Mouse (Mus musculus) thymus, postnatal 0 days (tissue): ENCODE results near the gene Cybc1. TPM values are rescaled to one million over a fixed set of nuclear protein-coding genes. Genes with fewer than 3 reads are reported as not detected.

Source experiments
- DNase-seq: peaks from one replicate; pipeline ENCODE4 v3.0.0-alpha.2; 2015; ENCODE audit warnings: low spot score
- polyA plus RNA-seq: library from polyadenylated mRNA; unstranded; fragments of >200 nt; fragmentation: Nextera tagmentation; extraction: Ambion mirVana; gene quantifications from 2 replicates; pipeline ENCODE4 v1.2.1, GENCODE M21; 2015

Cybc1 gene
- polyA plus RNA-seq = 66.9 and 68.0 TPM in 2 replicates

DNA sequence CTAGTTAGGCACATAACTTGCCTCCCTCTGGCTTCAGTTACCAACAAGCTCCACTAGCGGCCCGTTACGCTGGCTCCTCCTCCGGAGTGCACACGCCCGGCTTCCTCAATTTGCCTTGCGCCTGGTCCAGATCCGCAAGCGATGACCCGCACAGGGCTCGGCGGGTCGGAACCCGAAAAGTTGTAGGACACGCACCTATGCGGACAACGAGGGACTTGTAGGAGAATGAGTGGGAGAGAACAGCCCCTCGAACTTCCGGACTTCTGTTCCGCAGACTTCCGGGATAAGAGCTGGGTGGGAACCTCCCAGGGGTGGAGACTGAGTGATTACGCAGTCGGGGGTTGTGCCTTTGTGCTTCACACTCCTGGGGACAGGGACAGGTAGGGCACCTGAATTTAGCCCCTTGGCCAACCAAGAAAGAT, at the start of gene Cybc1:
Cybc1 (minus strand) TSS at position 305 of the 422 bp plus-strand sequence.
- DNase-seq = peak; percentile 89

DNA sequence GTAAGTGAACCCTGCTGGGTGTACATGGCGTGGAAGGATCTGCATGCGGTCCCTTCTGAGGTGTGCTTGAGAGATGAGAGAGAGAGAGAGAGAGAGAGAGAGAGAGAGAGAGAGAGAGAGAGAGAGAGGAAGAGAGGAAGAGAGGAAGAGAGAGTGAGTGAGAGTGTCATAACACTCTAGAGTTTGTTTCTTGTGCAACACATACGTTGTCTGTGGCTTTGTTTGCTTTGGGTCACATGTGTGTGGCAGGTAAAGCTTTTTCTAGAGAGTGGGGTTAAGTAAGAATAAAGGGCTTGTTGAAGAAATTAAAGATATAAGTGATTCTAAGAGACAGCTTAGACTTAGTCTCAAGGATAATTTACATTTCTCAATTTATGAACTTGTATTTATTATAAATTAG, 48.9 kb upstream of the Cybc1 start:
- no peak for DNase-seq

DNA sequence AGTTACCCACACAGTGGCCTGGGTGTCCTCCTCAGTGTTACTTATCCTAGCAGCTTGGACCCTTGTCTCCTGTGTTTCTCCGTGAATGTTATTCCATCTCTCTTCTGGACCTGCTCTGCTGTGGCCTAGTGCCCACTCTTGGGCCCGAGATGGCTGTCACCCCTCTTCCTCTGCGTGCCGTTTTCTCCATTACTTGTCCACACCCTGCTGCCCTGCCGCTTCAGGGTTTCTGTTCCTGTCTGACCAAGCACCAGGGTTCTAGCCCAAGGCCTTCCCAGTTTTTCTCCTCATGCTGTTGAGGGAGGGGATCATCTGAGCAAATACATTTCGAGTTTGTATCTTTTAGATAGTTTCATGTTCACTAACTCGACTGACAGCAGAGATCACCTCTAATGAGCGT, 48.4 kb upstream of the Cybc1 start:
- no peak for DNase-seq

DNA sequence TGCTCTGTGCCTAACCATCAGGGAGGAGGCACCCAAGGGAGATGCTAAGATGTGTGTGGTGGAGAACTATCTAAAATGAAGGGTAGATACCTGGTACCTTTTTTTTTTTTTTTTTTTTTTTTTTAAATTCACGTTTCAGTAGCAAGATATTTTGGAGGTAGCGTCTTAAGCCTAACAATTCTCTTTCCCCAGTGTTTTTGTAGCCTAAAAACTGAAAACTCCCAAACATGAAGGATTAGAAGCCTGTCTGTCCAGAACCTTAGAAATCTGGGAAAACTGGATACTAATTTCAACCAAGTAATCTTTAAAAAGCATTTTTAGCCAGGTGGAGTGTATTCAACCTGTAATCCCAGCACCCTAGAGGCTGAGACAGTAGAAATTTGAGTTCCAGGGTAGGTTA, 32.0 kb upstream of the Cybc1 start:
- no peak for DNase-seq

DNA sequence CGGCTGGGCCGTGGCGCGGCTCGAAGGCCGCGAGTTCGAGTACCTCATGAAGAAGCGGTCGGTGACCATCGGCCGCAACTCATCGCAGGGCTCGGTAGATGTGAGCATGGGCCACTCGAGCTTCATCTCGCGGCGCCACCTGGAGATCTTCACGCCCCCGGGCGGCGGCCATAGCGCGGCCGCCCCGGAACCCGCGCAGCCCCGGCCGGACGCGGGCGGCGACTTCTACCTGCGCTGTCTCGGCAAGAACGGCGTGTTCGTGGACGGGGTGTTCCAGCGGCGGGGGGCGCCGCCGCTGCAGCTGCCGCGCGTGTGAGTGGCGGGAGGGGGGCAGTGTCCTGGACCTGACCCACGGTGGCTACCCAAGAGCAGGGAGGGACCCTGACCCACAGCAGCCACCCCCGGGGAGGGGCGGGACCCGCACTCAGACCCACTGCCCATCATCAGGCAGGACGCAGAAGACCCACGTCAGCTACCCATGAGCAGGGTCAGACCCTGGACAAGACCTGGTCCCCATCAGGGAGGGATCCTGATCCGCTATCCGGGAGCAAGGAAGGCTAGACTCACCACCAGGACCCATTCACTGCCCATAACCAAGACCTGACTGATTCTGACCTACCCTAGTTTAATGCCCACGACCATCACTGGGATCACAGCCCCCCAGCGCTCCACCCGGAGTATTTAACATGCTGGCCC, 31.2 kb upstream of the Cybc1 start:
- DNase-seq = peak; percentile 43

DNA sequence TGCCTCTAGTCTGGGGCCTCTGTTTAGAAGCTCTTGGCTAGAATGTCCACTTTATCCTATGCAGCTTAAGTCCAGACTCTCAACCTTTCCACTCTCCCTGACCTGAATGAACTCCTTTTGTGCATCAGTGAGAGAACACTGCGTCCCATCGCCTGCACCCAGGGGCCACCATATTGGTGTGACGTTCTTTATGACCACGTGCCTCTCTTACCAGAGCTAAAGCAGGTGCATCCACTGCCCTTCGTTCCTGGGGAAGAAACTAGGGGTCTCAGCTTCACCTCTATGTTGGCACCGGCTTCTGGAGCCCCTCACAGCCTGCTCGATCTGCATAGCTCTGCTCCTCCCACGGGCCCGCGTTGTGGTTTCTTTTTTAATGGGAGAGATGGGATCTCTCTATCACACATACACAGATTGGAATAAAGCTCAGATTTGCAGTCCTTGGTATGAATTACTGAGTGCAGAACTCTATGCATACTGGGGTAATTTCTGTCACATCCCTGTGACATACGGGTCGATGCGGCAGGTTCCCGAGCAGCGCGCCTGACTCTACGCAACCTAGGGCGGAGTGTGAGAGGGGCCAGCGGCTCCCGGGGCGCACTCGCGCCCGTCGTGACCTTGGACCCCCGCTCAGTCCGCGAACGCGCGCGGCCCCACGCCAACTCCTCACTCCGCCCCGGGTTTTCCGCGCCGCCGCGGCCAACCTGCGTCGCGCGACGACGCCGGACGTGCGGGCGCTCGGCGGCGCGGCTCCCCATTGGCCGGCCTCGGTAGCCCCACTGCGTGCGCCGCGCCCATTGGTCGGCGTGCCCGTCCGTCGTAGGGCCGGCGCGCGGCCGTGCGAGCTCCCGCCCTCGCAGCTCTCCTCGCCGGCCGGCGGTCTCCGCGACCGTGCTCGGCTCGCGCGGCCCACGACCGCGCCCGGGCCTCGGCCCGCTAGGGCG, 30.3 kb upstream of the Cybc1 start, which contains the start of gene Foxk2:
Foxk2 (plus strand) TSS at position 831 of the 941 bp plus-strand sequence.
- peak; percentile 94 for DNase-seq

DNA sequence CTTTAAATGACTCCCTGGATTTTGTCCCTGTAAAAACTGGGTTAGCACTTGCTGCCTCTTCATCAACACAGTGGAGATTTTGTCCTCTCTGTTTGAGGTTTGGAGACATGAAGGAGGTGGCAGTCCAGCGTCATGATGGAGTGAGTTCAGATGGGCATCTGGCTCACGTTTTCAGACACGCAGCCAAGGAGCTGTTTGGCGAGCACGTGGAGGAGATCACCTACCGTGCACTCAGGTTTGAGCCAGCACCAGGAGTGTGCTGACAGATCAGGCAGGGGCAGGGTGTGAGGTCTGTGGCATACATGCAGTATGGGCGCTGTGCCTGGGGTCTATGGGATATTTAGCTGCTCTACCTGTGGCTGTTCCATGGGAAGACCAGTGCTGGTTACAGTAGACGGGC, 21.1 kb upstream of the Cybc1 start:
- DNase-seq = no peak

DNA sequence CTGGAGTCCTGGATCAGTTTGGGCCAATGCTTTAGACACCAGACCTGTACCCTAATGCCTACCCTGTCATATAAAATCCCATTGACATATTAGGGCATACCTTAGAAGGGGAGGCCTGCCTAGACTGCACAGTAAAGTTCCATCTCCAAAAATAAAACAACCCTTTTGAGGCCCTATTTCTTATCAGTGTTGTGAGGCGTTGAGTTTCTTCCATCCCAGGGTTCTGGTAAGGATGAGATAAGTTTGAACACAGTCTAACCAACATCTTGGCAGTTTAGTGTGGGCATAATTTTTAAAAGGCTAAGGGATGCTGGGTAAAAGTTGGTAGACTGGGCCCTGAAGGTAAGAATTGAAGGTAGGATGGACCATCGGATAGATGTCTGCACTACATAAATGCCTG, 10.5 kb upstream of the Cybc1 start:
- DNase-seq = no peak

DNA sequence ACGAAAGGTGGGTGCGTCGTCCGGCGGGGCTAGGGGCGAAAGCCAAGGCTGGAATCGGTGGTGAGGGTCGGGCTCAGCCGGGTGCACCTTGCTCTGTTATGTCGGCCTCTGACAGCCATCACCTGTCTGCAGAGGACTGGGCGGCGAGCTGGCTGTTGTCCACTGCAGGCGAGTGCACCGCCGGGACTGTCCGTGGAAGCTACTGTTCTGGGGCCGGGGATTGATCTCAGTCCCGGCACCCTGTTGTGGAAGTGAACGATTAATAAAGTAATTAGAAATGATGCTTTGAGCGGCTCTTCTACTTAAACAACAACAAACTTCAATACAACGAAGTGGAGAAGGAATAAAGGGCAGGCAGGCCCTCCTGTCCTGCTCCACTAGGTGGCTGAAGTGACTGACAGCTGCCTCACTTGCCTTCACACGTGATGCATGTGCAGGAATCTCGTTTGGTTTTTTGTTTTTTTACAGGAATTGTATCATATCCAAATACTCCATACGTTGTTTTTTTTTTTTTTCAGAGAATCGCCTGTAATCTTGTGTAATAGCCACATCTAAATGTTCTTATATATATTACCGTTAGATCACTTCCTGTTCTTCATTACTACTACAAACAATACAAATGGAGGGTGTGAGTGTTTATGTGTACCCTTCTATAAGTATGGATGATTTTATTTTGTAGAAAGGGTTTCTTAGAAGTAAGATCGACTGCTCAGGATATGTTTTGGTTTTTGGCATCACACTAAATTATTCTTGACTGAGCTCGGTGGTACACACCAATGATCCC, 8.4 kb upstream of the Cybc1 start:
- peak; percentile 65 for DNase-seq

DNA sequence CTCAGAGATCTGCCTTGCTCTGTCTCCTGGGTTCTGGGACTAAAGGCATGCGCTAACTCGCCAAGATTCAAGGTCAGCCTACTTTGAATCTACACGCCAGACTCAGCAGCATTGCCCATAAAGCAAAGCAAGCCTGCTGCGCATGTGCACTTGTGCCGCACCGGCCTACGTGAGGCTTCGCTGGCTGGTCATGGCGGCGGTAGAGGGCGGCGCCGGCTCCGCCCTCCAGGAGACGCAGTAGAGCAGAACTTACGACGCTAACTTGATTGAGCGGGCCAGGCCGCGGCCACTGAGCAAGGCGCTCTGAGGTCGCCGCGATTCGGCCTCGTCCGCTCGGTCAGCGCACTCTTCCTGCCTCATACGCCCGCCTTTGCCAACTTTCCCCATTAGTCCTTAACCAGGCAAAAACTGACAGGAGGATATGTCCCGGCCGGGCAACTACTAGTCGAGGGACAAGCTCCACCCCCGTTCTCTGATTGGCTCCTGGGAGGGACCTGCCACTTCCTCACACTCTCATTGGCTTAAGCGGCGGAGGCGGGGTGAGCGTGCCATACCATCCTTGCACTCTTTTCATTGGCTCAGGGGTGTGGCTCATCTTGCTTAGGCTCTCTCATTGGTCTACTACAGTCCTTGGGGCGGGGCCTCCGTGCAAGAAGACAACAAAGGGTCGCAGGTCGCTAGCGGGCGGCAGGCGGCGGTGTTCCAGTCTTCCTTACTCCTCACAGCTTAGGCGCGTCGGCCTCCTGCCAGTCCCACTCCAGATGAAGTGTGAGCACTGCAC, 7.6 kb upstream of the Cybc1 start, which contains the start of gene Narf:
Narf (plus strand) TSS at position 690 of the 781 bp plus-strand sequence.
- peak; percentile 100 for DNase-seq

DNA sequence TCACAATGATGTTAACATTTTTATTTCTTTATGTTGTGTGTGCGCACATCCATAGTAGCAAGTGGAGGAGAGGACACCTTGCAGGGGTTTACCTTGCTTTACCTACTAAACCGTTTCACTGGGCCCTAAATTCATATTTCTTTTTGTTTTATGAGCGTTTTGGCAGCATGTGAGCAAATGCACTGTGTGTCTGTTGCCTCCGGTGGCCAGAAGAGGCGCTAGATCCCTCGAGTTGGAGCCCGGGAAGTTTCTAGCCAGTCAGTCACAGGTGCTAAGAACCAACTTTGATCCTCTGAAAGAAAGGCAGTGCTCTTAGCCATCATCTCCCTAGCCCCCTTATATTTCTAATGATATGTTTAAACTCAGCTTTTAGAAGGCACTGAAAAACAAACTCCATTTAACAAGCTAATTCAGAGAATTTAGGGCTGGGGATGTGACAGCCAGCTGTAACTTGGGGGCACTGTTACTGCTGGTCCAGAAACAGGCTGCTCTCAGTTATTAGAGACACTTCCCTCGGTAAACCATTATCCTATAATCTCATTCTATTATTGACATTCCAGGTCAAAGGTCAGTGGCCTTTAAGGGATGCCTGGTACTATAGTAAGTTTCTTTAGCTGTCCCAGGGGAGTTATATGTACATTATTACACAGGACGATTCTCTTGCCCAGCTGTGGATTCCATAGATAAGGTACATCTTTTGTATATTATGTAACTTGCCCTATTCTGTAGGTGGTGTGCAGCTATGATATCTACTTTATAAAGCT, 6.5 kb upstream of the Cybc1 start:
- DNase-seq = peak; percentile 80

DNA sequence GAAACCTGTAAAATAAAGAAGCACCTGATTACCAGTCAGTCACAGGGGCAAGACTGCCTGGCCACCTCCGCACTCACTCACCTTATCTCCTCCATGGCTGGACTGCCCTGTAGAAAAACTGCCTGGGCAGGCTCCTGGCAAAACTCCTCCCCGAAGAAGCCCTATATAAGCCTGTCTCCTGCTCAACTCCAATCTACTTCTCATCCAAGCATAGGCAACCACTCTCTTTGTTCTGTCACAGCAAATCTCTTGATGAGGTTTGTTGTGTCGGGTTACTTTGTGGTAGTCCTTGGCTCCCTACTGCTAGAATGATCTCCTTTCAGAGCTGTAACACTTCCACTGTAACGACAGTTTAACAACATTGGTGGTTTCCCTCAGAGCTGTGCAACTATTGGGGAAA, 3.6 kb upstream of the Cybc1 start:
- no peak for DNase-seq

DNA sequence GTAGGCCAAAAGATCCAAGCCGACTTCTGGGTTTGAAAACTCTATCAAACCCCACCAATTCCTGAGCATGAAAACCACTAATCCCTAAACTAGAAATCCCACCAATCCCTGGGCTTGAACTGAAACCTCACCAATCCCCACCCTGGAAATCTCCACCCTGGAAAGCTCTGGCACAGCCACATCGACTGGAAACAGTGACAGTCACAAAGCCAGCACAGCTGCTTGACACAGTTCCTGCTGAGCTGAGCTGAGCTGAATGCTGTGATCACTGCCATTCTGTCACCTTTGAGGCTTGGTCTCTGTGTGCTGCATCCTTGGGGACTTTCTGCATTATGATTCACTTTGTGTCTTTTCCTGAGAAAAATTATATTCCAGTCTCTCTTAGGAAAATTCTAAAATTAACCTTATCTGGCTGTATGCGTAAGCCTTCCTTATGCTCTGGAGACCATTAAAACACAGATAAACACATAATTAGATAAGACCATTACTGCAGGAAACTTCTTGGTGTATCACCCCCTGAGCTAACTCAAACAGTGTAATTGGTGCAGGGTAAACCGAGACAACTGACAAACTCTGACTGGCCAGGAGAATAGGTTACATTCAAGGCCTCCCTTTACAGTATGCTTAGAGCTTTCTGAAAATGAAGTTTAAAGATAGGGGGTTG, 2.6 kb upstream of the Cybc1 start:
- DNase-seq = no peak

DNA sequence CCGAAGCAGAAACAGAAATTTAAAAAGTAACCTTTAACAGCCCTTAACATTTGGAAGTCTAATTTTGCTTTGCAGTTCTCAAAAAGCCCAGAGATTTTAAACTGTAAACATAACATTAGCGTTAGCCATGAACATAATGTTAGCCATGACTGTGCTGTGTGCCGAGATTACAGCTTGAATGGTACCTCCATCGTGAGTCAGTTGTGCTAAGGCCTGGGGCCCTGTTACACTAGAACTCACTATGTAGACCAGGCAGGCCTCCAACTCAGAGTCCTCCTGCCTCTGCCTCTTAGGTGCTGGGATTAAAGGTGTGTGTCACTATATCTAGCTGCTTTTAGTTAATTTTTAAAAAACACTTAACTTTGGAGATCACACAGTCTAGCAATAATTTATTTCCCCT, 2.1 kb upstream of the Cybc1 start:
- no peak for DNase-seq

DNA sequence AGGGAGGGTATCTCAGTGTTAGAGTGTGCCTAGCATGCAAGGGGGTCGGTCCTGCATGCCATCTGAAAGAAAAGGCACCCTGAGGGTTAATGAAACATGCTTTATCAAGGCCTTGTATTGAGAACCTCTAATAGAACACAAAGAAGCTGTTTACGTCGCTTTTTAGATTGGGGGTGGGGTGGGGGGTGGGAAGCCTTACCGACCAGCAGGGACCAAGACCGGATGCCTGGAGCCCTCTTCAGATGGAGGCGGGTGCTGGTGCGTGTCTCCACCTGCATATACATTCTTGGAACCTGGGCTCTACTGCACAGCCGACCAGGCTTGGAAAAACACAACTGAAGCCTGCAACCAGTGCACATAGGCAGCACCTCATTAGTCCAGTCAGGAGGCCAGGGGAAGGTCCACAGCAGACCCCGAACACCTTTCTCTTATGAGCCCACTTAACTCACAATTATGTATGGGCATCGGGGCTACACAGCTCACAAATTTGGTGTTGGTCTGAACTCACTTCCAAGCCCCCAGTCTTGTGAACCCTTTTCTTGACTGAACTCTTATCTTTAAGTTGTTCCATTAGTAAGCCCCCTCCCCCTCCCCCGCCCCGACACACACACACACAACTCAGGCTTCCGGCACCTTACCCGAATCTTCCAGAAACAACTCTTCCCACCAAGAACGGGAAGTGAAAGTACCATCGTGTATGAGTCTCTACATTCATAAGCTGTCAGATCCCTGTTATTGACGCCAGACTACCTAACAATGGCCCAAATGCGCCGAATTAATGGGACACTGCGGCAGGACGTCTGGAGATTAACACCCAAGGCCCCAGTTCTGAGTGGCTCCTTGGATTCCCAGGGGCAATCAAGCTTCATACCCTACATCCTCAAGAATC, 749 bp downstream of the Cybc1 start:
- DNase-seq = peak; percentile 21

DNA sequence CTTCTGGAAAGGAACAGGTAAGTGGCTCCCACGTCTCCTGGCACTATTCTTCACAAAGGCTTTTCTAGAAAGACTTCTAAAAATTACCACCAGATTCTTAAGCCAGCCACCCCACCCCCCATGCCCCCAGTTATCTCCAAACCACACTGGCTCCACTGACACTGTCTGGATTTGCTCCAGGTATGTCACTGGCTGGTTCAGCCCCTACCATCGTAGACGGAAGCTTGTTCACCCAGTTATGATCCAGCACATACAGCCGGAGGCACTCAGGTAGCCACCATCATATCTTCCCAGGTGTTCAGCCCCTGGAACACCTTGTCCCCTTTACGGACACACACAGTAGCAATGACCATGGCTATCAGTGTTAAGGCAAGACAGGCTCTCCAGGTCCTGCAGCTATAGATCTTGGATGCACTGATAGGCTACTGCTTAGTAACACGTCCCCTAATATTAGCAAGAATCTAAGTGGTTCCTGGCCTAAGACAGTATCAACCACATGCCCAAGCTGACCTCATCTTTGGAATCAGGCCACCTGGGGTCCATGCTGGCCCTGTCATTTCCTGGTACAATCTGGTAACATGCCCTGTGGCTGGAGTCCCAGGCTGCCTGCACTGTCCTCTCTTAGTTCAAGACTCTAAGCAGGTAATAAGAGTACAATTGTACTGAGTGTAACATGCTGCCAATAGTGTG, 7.7 kb downstream of the Cybc1 start:
- no peak for DNase-seq

DNA sequence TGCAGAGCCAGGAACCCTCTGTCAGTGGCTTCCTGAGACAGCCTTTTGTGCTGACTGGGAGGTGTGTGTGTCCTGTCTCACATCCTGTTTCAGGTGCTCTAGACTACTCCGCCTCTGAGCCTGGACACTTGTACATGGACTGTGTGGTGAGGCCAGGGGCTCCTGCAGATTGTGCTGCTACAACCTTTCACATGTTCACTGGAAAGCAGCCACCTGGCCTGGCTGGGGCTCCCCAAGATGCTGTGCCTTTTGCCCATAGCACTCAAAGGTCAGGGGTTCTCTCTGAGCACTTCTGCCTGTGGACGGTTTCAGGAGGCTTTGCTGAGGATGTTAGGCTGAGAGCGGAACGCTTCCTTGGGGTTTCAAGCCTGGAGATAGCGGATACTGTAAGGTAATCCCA, 8.4 kb downstream of the Cybc1 start:
- DNase-seq = no peak

DNA sequence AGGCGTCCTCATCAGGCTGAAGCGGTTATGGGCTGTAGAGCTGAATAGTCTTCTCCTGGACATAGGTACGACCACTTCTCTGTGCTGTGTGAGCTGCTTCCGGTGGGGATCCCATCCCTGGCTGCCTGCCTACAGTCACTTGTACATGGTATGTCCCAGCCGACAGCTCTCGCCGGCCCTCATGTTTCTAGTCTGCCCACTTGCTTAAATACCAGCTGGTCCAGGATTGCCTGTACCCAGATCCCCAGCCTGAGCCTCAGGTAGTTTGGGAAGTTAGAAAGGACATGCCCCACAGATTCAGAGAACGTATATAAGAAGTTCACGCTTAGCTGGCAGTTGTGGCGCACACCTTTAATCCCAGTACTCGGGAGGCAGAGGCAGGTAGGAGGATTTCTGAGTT, 9.3 kb downstream of the Cybc1 start:
- DNase-seq = no peak
